9 mouse cellular contexts compared by ENCODE assay signal in the genomic region with DNA sequence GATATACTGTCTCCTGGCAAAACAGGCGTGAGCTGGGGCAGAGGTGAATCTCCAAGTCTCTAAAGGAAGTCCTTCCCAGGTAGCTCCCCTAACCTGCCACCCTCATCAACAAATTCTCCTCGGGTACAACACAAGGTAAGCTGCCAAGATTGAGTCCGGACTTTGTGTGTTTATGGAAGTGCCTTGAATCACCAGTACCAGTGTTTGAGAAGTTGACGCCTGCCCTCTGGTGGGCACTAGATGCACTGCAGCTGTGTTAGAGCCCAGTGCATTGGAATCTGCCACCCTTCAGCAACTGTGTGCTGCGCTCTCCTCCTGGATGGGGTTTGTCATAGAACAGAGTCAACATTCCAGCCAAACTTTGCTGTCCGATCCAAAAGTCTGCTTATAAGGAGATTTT. TPM values are rescaled to one million over a fixed set of nuclear protein-coding genes. Genes with fewer than 3 reads are reported as not detected.
DNase-seq lines count a peak whose midpoint lies in the region; ATAC-seq and TF ChIP-seq lines count a peak whose summit lies in the region.
"Had no signal": no experiment of that assay in that cellular context is flagged by ENCODE, and none has a peak within 500 bp of the region (broad histone marks: within the 10 kb centered on the region; RNA-seq: fewer than 3 reads in every experiment).

No protein-coding gene starts in this region.

- ATAC-seq in kidney, postnatal 0 days (replicated peaks; ENCODE audit: low FRiP score, low read depth), result peak; percentile 52
- peak; percentile 38; the same call in 1 of the 2 replicates for ATAC-seq in neural tube, embryonic 11.5 days (ENCODE audit: insufficient read depth, low FRiP score, low TSS enrichment)
- peak; percentile 34 for ATAC-seq in stomach, embryonic 16.5 days (ENCODE audit: insufficient read depth, low FRiP score)

- 16% methylated on average over 6 of the region's 6 CpGs for WGBS in heart, embryonic 10.5 days
- WGBS in kidney, postnatal 0 days, result 15% methylated on average over 6 of the region's 6 CpGs
- WGBS in liver, adult 2 months, result 18% methylated on average over 6 of the region's 6 CpGs
- 26% methylated on average over 6 of the region's 6 CpGs for WGBS in neural tube, embryonic 11.5 days
- 12% methylated on average over 6 of the region's 6 CpGs for WGBS in stomach, embryonic 16.5 days

- H3K27ac ChIP-seq in bone marrow macrophage, adult 2 months (ENCODE audit: insufficient read depth, low read depth, low read length), result no peak overlapping the region
- no peak overlapping the region for H3K27ac ChIP-seq in embryonic fibroblast, embryonic 13.5 days (ENCODE audit: insufficient read depth, low read length)
- H3K27ac ChIP-seq in heart, embryonic 10.5 days, result peak overlapping the region; percentile 90
- H3K27ac ChIP-seq in kidney, postnatal 0 days, result no peak overlapping the region
- no peak overlapping the region for H3K27ac ChIP-seq in liver, adult 2 months (replicated peaks; ENCODE audit: insufficient read depth, low read depth, low read length)
- H3K27ac ChIP-seq in neural tube, embryonic 11.5 days (ENCODE audit: low read depth, low read length), result no peak overlapping the region
- no peak overlapping the region for H3K27ac ChIP-seq in stomach, embryonic 16.5 days (ENCODE audit: low read length)
- H3K27ac ChIP-seq: lung, embryonic 15.5 days had no signal

- no peak overlapping the region for H3K4me3 ChIP-seq in bone marrow macrophage, adult 2 months (ENCODE audit: insufficient read depth, low read length)
- H3K4me3 ChIP-seq in embryonic fibroblast, embryonic 13.5 days (ENCODE audit: insufficient read depth, low read length), result no peak overlapping the region
- peak overlapping the region; percentile 24; the same call in 1 of the 2 replicates for H3K4me3 ChIP-seq in heart, embryonic 10.5 days
- H3K4me3 ChIP-seq in kidney, postnatal 0 days (replicated peaks; ENCODE audit: low read depth, low read length), result no peak overlapping the region
- no peak overlapping the region for H3K4me3 ChIP-seq in liver, adult 2 months (ENCODE audit: insufficient read depth, low read depth, low read length)
- no peak overlapping the region for H3K4me3 ChIP-seq in neural tube, embryonic 11.5 days (ENCODE audit: low read depth, low read length)
- no peak overlapping the region for H3K4me3 ChIP-seq in stomach, embryonic 16.5 days (replicated peaks; ENCODE audit: low read length)
- H3K4me3 ChIP-seq: lung, embryonic 15.5 days had no signal

- no peak for TF ChIP-seq POLR2A in bone marrow macrophage, adult 2 months (IDR thresholded peaks at IDR 0.05; ENCODE audit: borderline replicate concordance, low read depth, low read length)
- TF ChIP-seq POLR2A in embryonic fibroblast, embryonic 13.5 days (IDR thresholded peaks at IDR 0.05; ENCODE audit: low read depth, low read length), result no peak
- TF ChIP-seq POLR2A in liver, adult 2 months (IDR thresholded peaks at IDR 0.05; ENCODE audit: extremely low read depth, insufficient read depth, low read length), result no peak

- no peaks in the 10 kb centered on the region for H3K79me2 ChIP-seq in liver, adult 2 months (ENCODE audit: control insufficient read depth, insufficient read depth, low read length)

- no peak overlapping the region for H3K4me2 ChIP-seq in kidney, postnatal 0 days (ENCODE audit: low read length)
- no peak overlapping the region for H3K4me2 ChIP-seq in neural tube, embryonic 11.5 days (ENCODE audit: low read depth)
- no peak overlapping the region for H3K4me2 ChIP-seq in stomach, embryonic 16.5 days (ENCODE audit: low read depth, low read length)
- H3K4me2 ChIP-seq: lung, embryonic 15.5 days had no signal

- H3K4me1 ChIP-seq in bone marrow macrophage, adult 2 months (ENCODE audit: control insufficient read depth, insufficient read depth, low read length), result no peaks in the 10 kb centered on the region
- no peaks in the 10 kb centered on the region for H3K4me1 ChIP-seq in embryonic fibroblast, embryonic 13.5 days (ENCODE audit: control insufficient read depth, insufficient read depth, low read length)
- H3K4me1 ChIP-seq in heart, embryonic 10.5 days, result peaks cover 31% of the 10 kb centered on the region
- H3K4me1 ChIP-seq in kidney, postnatal 0 days (replicated peaks; ENCODE audit: insufficient read depth, low read length), result no peaks in the 10 kb centered on the region
- H3K4me1 ChIP-seq in liver, adult 2 months (ENCODE audit: control insufficient read depth, insufficient read depth, low read length), result no peaks in the 10 kb centered on the region
- no peaks in the 10 kb centered on the region for H3K4me1 ChIP-seq in neural tube, embryonic 11.5 days (ENCODE audit: control insufficient read depth, insufficient read depth, low read length)
- H3K4me1 ChIP-seq in stomach, embryonic 16.5 days (ENCODE audit: control insufficient read depth, insufficient read depth, low read length), result no peaks in the 10 kb centered on the region
- H3K4me1 ChIP-seq: lung, embryonic 15.5 days had no signal

- DNase-seq in CD8-positive naive resting alpha-beta T cell, adult 2 months (ENCODE audit: low read depth in 2 of 2, low spot score in 2 of 2), result peak; percentile 80 to 90
- DNase-seq in heart, embryonic 10.5 days (ENCODE audit: low spot score), result peak; percentile 91
- DNase-seq in kidney, postnatal 0 days (ENCODE audit: low spot score), result peak; percentile 91
- DNase-seq in liver, adult 2 months (ENCODE audit: extremely low read depth, low read depth, low spot score), result peak; percentile 71
- DNase-seq in neural tube, embryonic 11.5 days (ENCODE audit: low spot score), result peak; percentile 88

- no peaks in the 10 kb centered on the region for H3K9me3 ChIP-seq in heart, embryonic 10.5 days
- H3K9me3 ChIP-seq in kidney, postnatal 0 days (replicated peaks; ENCODE audit: low read length), result no peaks in the 10 kb centered on the region
- no peaks in the 10 kb centered on the region for H3K9me3 ChIP-seq in neural tube, embryonic 11.5 days (ENCODE audit: control insufficient read depth, low read length)
- H3K9me3 ChIP-seq in stomach, embryonic 16.5 days (replicated peaks; ENCODE audit: control insufficient read depth, low read length), result no peaks in the 10 kb centered on the region
- H3K9me3 ChIP-seq: lung, embryonic 15.5 days had no signal

- no peaks in the 10 kb centered on the region for H3K27me3 ChIP-seq in heart, embryonic 10.5 days (ENCODE audit: insufficient read depth, poor library complexity, severe bottlenecking)
- no peaks in the 10 kb centered on the region for H3K27me3 ChIP-seq in kidney, postnatal 0 days (ENCODE audit: insufficient read depth, low read length)
- H3K27me3 ChIP-seq in liver, adult 2 months (ENCODE audit: control insufficient read depth, insufficient read depth, low read length), result no peaks in the 10 kb centered on the region
- no peaks in the 10 kb centered on the region for H3K27me3 ChIP-seq in neural tube, embryonic 11.5 days (ENCODE audit: control insufficient read depth, insufficient read depth, low read length)
- no peaks in the 10 kb centered on the region for H3K27me3 ChIP-seq in stomach, embryonic 16.5 days (ENCODE audit: control insufficient read depth, insufficient read depth, low read length)
- H3K27me3 ChIP-seq: lung, embryonic 15.5 days had no signal

- no peaks in the 10 kb centered on the region for H3K36me3 ChIP-seq in heart, embryonic 10.5 days
- no peaks in the 10 kb centered on the region for H3K36me3 ChIP-seq in kidney, postnatal 0 days (ENCODE audit: insufficient read depth, low read length)
- no peaks in the 10 kb centered on the region for H3K36me3 ChIP-seq in liver, adult 2 months (ENCODE audit: control insufficient read depth, insufficient read depth, low read length)
- no peaks in the 10 kb centered on the region for H3K36me3 ChIP-seq in neural tube, embryonic 11.5 days (ENCODE audit: control insufficient read depth, insufficient read depth, low read length)
- H3K36me3 ChIP-seq in stomach, embryonic 16.5 days (ENCODE audit: control insufficient read depth, insufficient read depth, low read length), result no peaks in the 10 kb centered on the region
- H3K36me3 ChIP-seq: lung, embryonic 15.5 days had no signal

- peak; percentile 82 for TF ChIP-seq CTCF in bone marrow macrophage, adult 2 months (IDR thresholded peaks at IDR 0.05; ENCODE audit: low read depth, low read length)
- TF ChIP-seq CTCF in embryonic fibroblast, embryonic 13.5 days (IDR thresholded peaks at IDR 0.05; ENCODE audit: borderline replicate concordance, insufficient read depth, low read length), result peak; percentile 95
- peak; percentile 97 for TF ChIP-seq CTCF in kidney, postnatal 0 days (IDR thresholded peaks at IDR 0.05; ENCODE audit: low read depth)
- TF ChIP-seq CTCF in liver, adult 2 months (IDR thresholded peaks at IDR 0.05; ENCODE audit: low read depth, low read length), result peak; percentile 95

- no peak overlapping the region for H3K9ac ChIP-seq in kidney, postnatal 0 days (ENCODE audit: low read depth, low read length)
- no peak overlapping the region for H3K9ac ChIP-seq in liver, adult 2 months (ENCODE audit: low read depth, low read length)
- H3K9ac ChIP-seq in neural tube, embryonic 11.5 days (ENCODE audit: low read length), result no peak overlapping the region
- no peak overlapping the region for H3K9ac ChIP-seq in stomach, embryonic 16.5 days (ENCODE audit: low read length)
- H3K9ac ChIP-seq: lung, embryonic 15.5 days had no signal

RNA-seq across cellular contexts. Expression of gene Ctcfl, which starts 29.9 kb away (rescaled TPM):
- polyA plus RNA-seq in bone marrow macrophage, adult 2 months (2012; ENCODE audit: insufficient read depth, insufficient read length, missing spikeins), result not detected in 2 replicates
- not detected in 2 replicates for polyA plus RNA-seq in embryonic fibroblast, embryonic 13.5 days (2011; ENCODE audit: insufficient read length, low read depth, missing spikeins)
- polyA plus RNA-seq in heart, embryonic 10.5 days (2016; fragmentation: Nextera tagmentation; extraction: Ambion mirVana), result 0.85 and 1.1 TPM in 2 replicates
- 0.08 TPM in 1 of 2 replicates, not detected in the other for polyA plus RNA-seq in kidney, postnatal 0 days (2015; fragmentation: Nextera tagmentation; extraction: Ambion mirVana)
- 0.27 and 0.46 TPM in 2 replicates for total RNA-seq in liver, adult 2 months (2014; rRNA removed)
- polyA plus RNA-seq in liver, adult 2 months (2012; rRNA removed), result 0.10 and 0.20 TPM in 2 replicates
- 0.09 TPM in 1 of 2 replicates, not detected in the other for polyA plus RNA-seq in neural tube, embryonic 11.5 days (2014; fragmentation: Nextera tagmentation; extraction: Ambion mirVana)
- 0.17 and 0.43 TPM in 2 replicates for polyA plus RNA-seq in stomach, embryonic 16.5 days (2015; fragmentation: Nextera tagmentation; extraction: Ambion mirVana)
